Mouse (Mus musculus) lung, adult 2 months (tissue): ENCODE data around the gene Lrrc17.

Experiments used
- CTCF ChIP-seq: fragments of 200-500 bp; IDR thresholded peaks from 2 replicates; pipeline ENCODE4 v1.5.1; 2011; ENCODE audit warnings: mild to moderate bottlenecking, low read length, control low read depth; ENCODE audit not compliant: insufficient read depth
- POLR2A ChIP-seq: fragments of 200-500 bp; IDR thresholded peaks from 2 replicates; pipeline ENCODE4 v1.6.1; 2011; ENCODE audit warnings: low read depth, mild to moderate bottlenecking, control low read depth, low read length, borderline replicate concordance; ENCODE audit errors: extremely low read depth

GRCm38 (mm10) chr5:21553685-21554084 is 10.3 kb downstream of the Lrrc17 start:
- no peak for TF ChIP-seq POLR2A
- TF ChIP-seq CTCF, result no peak
